Mouse (Mus musculus) urinary bladder, postnatal 25 days (tissue): ENCODE results near the gene Sec23ip.

Experiments used
- DNase-seq: peaks from one replicate; pipeline ENCODE4 v3.0.0; 2022; ENCODE audit warnings: low spot score

Gene Sec23ip

GRCm38 (mm10) chr7:128779305-128779704 is 34.6 kb downstream of the Sec23ip start:
- peak; percentile 26 for DNase-seq

- DNase-seq, result no peak
Observed at GRCm38 (mm10) chr7:128781846-128782245, 37.1 kb downstream of the Sec23ip start.

GRCm38 (mm10) chr7:128790045-128790444 is 45.3 kb downstream of the Sec23ip start:
- DNase-seq, result no peak

- no peak for DNase-seq
Observed at GRCm38 (mm10) chr7:128793464-128793863, 48.7 kb downstream of the Sec23ip start.

- no peak for DNase-seq
Observed at GRCm38 (mm10) chr7:128824986-128825563, 80.3 kb downstream of the Sec23ip start.

DNA sequence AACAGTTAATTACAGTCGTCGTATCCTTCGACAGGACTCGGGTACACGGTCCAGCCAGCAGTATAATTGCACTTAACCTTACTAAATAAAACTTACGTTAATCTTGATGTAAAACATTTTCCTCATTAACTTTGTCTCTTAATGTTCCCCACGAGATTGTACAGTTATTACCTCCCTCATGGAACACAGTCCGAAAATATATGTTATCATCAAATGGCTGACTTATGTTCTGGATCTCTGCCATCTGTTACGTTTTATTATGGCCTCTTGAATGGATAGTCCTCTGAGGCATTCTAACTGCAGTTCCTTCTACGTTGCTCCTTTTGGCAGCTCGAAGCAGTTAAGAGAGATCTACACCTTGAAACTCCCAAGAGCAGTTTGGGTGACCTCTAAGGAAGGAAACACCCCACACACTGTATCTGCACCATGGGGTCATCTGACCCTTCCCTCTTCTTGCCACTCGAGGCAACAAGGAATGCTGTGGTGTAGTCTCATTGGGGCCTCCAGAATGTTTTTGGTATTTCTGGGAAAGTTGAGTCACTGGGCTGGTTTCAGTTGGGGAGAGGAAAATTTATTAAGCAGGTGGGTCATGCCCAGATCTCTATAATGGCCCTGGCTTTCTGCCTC is 87.8 kb downstream of the Sec23ip start:
- no peak for DNase-seq

DNA sequence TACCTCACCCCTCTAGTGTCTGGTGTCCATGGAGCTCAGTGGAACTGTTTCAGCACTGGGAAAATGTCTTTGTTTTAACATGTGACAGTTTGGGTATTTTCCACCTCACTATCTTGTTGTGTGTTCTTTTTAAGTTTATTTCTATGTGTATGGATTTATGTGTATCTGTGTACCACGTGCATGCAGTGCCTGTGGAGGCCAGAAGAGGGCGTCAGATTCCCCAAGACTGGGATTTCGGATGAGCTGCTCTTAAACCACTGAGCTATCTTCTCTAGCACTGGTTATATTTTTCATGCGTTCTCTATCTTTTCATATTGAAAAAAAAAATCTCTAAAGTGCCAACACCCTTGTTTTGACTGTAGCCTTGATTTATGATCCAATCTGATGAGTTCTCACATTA is 88.5 kb downstream of the Sec23ip start:
- DNase-seq, result no peak
